Mouse (Mus musculus) liver, embryonic 16.5 days (tissue): Measurements from ENCODE around the gene Grwd1. TPM values are rescaled to one million over a fixed set of nuclear protein-coding genes. Genes with fewer than 3 reads are reported as not detected.
A peak's percentile ranks its signal among the peaks of the same experiment; 100 is the strongest.
"Not testable (repeated sequence)": the region's sequence is repeated elsewhere in the genome, so short reads cannot be mapped to it uniquely, and the experiment has no call there.

Source experiments
- ATAC-seq: fragments of 200-750 bp; cut with Nextera tagmentation; 2 replicates; pipeline ENCODE4 v1.8.0; 2017; ENCODE audit warnings: low read depth, mild to moderate bottlenecking, moderate number of reproducible peaks, moderate library complexity
- H3K27ac ChIP-seq: fragments of 300-500 bp; sonication (generic); 2 replicates; pipeline ENCODE4 v1.5.1; 2014; ENCODE audit warnings: mild to moderate bottlenecking, low read length
- H3K27me3 ChIP-seq: fragments of 300-500 bp; sonication (generic); 2 replicates; pipeline ENCODE4 v1.6.1; 2014; ENCODE audit warnings: low read depth, low read length, mixed read lengths; ENCODE audit not compliant: control insufficient read depth, insufficient read depth
- H3K36me3 ChIP-seq: fragments of 300-500 bp; sonication (generic); 2 replicates; pipeline ENCODE4 v1.6.1; 2014; ENCODE audit warnings: mild to moderate bottlenecking; ENCODE audit not compliant: control insufficient read depth, insufficient read depth
- H3K4me1 ChIP-seq: fragments of 300-500 bp; sonication (generic); 2 replicates; pipeline ENCODE4 v1.6.1; 2014; ENCODE audit warnings: low read depth, low read length, mixed read lengths; ENCODE audit not compliant: control insufficient read depth
- H3K4me2 ChIP-seq: fragments of 300-500 bp; sonication (generic); 2 replicates; pipeline ENCODE4 v1.6.1; 2014; ENCODE audit warnings: low read depth, low read length, mixed read lengths
- H3K4me3 ChIP-seq: fragments of 300-500 bp; sonication (generic); 2 replicates; pipeline ENCODE4 v1.5.1; 2014; ENCODE audit warnings: low read depth, mild to moderate bottlenecking, low read length
- H3K9ac ChIP-seq: fragments of 300-500 bp; sonication (generic); 2 replicates; pipeline ENCODE4 v1.6.1; 2014; ENCODE audit warnings: low read depth, low read length
- H3K9me3 ChIP-seq: fragments of 300-500 bp; sonication (generic); replicated peaks from 2 replicates; pipeline ENCODE4 v1.6.1; 2016; ENCODE audit warnings: low read length; ENCODE audit not compliant: control insufficient read depth
- WGBS: fragments of 180-500 bp; shearing (Covaris S2); extraction: QIAGEN DNeasy Blood & Tissue Kit; methylation state at CpG from one replicate; pipeline ENCODE4 v1.1.7; 2014; ENCODE audit not compliant: insufficient replicate concordance; 5-methylcytosine and 5-hydroxymethylcytosine counted together
- polyA plus RNA-seq: library from polyadenylated mRNA; unstranded; fragments of >200 nt; fragmentation: Nextera tagmentation; extraction: Ambion mirVana; gene quantifications from 2 replicates; pipeline ENCODE4 v1.2.1, GENCODE M21; 2015

Grwd1 gene
- 19.2 and 20.9 TPM in 2 replicates for polyA plus RNA-seq

DNA sequence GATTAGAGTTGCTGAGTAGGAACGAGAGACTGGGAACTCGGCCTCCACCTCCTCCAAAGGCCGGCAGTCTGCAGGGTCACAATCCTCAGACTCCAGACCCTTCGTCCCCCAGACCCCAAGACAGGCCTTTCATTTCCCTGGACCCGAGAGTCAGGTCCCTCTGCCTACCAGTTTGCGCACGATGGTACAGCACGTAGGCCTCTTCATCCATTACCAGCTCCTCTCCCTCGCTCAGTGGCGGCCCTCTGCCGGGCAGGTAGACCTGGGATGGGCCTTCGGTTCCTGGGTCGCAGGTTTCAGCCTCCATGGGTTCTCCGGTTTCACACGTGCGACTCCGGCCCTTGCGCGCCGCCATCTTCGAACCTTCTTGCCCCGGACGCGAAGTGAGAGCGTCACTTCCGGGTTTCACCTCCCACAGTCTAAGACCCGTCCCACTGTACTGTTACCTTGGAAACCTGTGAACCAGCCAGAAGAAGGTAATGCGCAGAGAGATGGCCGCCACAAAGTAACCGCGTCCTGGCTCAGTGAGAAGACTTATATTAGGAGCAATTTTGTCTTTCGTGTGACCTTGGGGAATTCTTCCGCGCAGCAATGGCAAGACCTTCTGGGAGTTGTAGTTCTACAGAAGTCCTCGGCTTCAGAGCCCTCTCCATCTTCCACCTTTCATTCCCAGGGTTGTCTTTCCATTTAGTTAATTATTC is at the start of gene Grwd1:
TSS of gene Grwd1 (minus strand) at position 518 of the 701 bp plus-strand sequence.
- H3K27ac ChIP-seq, result no peak within 1 kb of the TSS
- peaks cover 10% of the 10 kb centered on the region for H3K36me3 ChIP-seq
- H3K9me3 ChIP-seq, result no peaks in the 10 kb centered on the region
- peaks cover 47% of the 10 kb centered on the region for H3K27me3 ChIP-seq
- H3K9ac ChIP-seq, result peak within 1 kb of the TSS; percentile 54
- H3K4me3 ChIP-seq, result peak within 1 kb of the TSS; percentile 71
- H3K4me2 ChIP-seq, result peak within 1 kb of the TSS; percentile 63
- ATAC-seq, result peak; percentile 82
- peaks cover 9% of the 10 kb centered on the region; the same call in 1 of the 2 replicates for H3K4me1 ChIP-seq
- 0% methylated on average over 35 of the region's 35 CpGs for WGBS

DNA sequence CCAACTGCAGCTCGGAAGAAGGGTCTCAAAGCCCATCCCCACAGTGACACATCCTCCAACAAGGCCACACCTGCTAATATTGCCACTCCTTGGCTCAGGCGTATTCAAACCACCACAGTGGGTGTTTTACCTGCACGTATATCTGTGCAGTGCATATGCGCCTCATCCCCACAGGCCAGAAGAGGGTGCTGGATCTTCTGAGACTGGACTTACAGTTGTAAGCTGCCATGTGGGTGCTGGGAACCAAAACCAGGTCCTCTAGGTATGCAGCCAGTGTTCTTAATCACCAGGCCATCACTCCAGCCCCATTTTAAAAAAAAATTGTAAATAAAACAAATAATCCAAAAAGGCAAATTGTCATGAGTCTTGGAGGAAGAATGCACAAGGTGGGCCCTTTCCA is 49.8 kb upstream of the Grwd1 start:
- peaks cover 46% of the 10 kb centered on the region for H3K36me3 ChIP-seq
- H3K9me3 ChIP-seq, result no peaks in the 10 kb centered on the region
- 91% methylated on average over 4 of the region's 4 CpGs for WGBS
- ATAC-seq, result no peak
- H3K27ac ChIP-seq, result no peak overlapping the region
- H3K4me2 ChIP-seq, result no peak overlapping the region
- no peaks in the 10 kb centered on the region for H3K4me1 ChIP-seq
- no peak overlapping the region for H3K4me3 ChIP-seq
- no peaks in the 10 kb centered on the region for H3K27me3 ChIP-seq
- H3K9ac ChIP-seq, result no peak overlapping the region

- Histone ChIP-seq H3K4me1 (peaks cover 16% of the 10 kb centered on the region), H3K36me3 (peaks cover 49% of the 10 kb centered on the region)
- WGBS, result 71% methylated on average over 1 of the region's 1 CpGs
- not testable (repeated sequence) for H3K4me2 ChIP-seq, H3K9ac ChIP-seq, H3K4me3 ChIP-seq, H3K27me3 ChIP-seq, ATAC-seq, H3K9me3 ChIP-seq, H3K27ac ChIP-seq
Measured at GRCm38 (mm10) chr7:45878278-45878677, 47.5 kb upstream of the Grwd1 start, which contains the start of gene Grin2d. Gene Grin2d, minus strand, starts transcription at chr7:45878378.

- WGBS, result 84% methylated on average over 7 of the region's 7 CpGs
- Histone ChIP-seq H3K27me3 (peaks cover 1% of the 10 kb centered on the region), H3K4me2 (no peak overlapping the region), H3K27ac (no peak overlapping the region), H3K9me3 (no peaks in the 10 kb centered on the region), H3K4me3 (no peak overlapping the region), H3K36me3 (peaks cover 42% of the 10 kb centered on the region), H3K9ac (no peak overlapping the region), H3K4me1 (peaks cover 16% of the 10 kb centered on the region)
- ATAC-seq, result no peak
Measured at GRCm38 (mm10) chr7:45876895-45877294, 46.2 kb upstream of the Grwd1 start.

- peaks cover 37% of the 10 kb centered on the region for H3K27me3 ChIP-seq
- H3K27ac ChIP-seq, result peak overlapping the region; percentile 90
- WGBS, result 1% methylated on average over 28 of the region's 28 CpGs
- peak overlapping the region; percentile 80 for H3K4me2 ChIP-seq
- H3K9me3 ChIP-seq, result no peaks in the 10 kb centered on the region
- ATAC-seq, result peak; percentile 66
- H3K4me1 ChIP-seq, result peaks cover 16% of the 10 kb centered on the region
- peaks cover 21% of the 10 kb centered on the region for H3K36me3 ChIP-seq
- peak overlapping the region; percentile 91 for H3K9ac ChIP-seq
- peak overlapping the region; percentile 77 for H3K4me3 ChIP-seq
Measured at GRCm38 (mm10) chr7:45873061-45873947, 42.6 kb upstream of the Grwd1 start.

GRCm38 (mm10) chr7:45872624-45873023 is 41.9 kb upstream of the Grwd1 start, which contains the start of gene Kdelr1:
Gene Kdelr1, plus strand, starts transcription at chr7:45872772.
- peaks cover 18% of the 10 kb centered on the region for H3K36me3 ChIP-seq
- H3K27me3 ChIP-seq, result peaks cover 44% of the 10 kb centered on the region
- H3K4me2 ChIP-seq, result peak within 1 kb of the TSS; percentile 80
- H3K9ac ChIP-seq, result peak within 1 kb of the TSS; percentile 91
- H3K4me1 ChIP-seq, result peaks cover 16% of the 10 kb centered on the region
- H3K4me3 ChIP-seq, result peak within 1 kb of the TSS; percentile 77
- peak within 1 kb of the TSS; percentile 90 for H3K27ac ChIP-seq
- WGBS, result 1% methylated on average over 18 of the region's 18 CpGs
- no peaks in the 10 kb centered on the region for H3K9me3 ChIP-seq
- peak; percentile 83 for ATAC-seq

GRCm38 (mm10) chr7:45870282-45871058 is 39.7 kb upstream of the Grwd1 start:
- Histone ChIP-seq H3K27ac (no peak overlapping the region), H3K27me3 (peaks cover 63% of the 10 kb centered on the region), H3K4me3 (no peak overlapping the region), H3K4me1 (peaks cover 24% of the 10 kb centered on the region), H3K4me2 (no peak overlapping the region), H3K9me3 (no peaks in the 10 kb centered on the region), H3K36me3 (0 out of 2 replicates have a peak, but pooled peaks cover 3% of the 10 kb centered on the region), H3K9ac (no peak overlapping the region)
- ATAC-seq, result no peak
- 4% methylated on average over 30 of the region's 30 CpGs for WGBS

- Histone ChIP-seq H3K9me3 (no peaks in the 10 kb centered on the region), H3K4me3 (no peak overlapping the region), H3K9ac (no peak overlapping the region), H3K4me2 (no peak overlapping the region), H3K36me3 (no peaks in the 10 kb centered on the region), H3K4me1 (peaks cover 20% of the 10 kb centered on the region), H3K27ac (no peak overlapping the region), H3K27me3 (peaks cover 63% of the 10 kb centered on the region)
- WGBS, result 8% methylated on average over 14 of the region's 14 CpGs
- no peak for ATAC-seq
Measured at GRCm38 (mm10) chr7:45869787-45870186, 39.0 kb upstream of the Grwd1 start.
